Mouse (Mus musculus) testis, postnatal 10 days (tissue): ENCODE data around the gene Galnt13.
"Not testable (repeated sequence)": the region's sequence is repeated elsewhere in the genome, so short reads cannot be mapped to it uniquely, and the experiment has no call there.

Source experiments
- DNase-seq: peaks from one replicate; pipeline ENCODE4 v3.0.0; 2021; ENCODE audit warnings: low spot score

Gene Galnt13

DNA sequence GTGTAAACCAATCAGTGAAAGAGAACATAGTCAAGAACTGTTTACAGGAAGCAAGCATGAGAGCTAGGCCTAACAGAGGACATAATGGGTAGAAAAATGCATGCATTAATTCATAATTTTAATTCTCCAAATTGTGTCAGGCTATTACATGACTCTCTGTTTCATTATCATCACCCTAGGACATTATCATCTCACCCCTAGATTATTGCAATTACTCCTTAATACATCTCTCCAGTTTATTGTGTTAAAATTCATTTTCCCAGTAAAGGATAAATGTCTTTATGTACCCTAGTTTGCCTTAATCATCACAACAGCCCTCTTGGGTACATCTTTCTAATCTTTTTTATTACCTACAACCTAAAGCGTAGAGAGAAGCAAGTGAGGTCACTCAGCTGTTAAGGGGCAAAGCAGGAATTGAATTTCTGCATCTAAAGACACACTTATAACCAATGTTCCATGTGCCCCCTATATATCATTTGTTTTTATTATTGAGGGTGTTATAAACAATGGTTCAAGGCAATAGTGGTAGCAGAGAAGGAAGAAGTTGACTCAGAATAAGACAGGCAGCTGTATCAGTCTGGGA is 479.1 kb downstream of the Galnt13 start:
- no peak for DNase-seq

DNA sequence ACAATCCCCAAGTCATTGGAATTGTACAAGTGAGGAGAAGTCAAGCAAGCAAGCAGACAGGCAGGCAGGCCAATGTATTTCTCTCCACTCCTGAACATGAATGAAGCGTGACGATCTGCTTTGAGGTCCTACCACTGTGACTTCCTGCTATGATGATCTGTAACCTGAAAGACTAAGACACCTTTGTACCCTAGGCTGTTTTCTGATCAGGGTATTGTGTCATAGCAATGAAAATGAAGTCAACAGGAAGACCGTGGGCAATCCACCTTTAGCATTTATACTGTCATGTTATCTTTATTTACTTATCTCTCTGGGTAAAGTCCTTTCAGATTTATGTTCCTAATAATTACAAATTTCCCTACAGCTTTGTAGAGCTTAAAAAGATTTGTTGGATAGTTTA is 500.3 kb downstream of the Galnt13 start:
- no peak for DNase-seq

- no peak for DNase-seq
These were observed 501.2 kb downstream of the Galnt13 start for GRCm38 (mm10) chr2:54937306-54937705.

DNA sequence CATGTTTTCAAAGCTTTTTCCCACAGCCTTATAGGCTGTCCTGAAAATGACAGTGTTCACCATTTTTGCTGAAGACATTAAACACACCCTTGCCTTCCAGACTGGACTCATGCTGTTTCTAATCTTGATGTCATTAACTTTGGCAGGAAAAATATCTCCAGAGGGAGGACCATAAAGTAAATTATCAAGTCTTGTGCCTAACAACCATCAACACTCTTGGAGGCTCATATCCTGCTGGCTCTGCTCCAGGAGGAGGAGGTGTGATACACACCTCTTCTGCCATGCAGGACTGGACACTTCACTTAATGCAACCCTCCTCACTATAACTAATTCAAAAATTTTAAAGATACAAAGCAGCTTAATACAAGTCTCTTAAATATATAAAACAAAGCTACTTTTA is 502.0 kb downstream of the Galnt13 start:
- no peak for DNase-seq

- no peak for DNase-seq
These were observed 507.3 kb downstream of the Galnt13 start for GRCm38 (mm10) chr2:54943386-54943785.

DNA sequence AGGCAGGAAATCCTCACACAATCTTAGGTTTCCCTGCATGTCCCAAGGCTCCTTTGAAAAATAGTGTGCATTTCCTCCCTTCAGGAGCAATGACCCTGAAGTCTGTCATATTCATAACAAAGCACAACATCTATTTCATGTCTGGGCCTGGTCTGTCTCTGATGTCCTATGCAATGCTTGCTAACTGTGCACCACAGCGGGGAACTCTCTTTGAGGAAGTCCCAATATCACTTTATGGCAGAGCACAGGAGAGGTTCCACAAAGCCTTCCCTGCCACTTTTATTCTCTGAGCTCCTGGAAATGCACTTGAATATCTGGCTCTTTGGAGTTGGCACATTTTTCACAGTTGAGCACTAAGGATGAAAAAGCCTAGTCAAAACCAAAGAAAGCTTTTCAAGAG is 547.7 kb downstream of the Galnt13 start:
- DNase-seq: no peak

GRCm38 (mm10) chr2:55022539-55022938 is 586.4 kb downstream of the Galnt13 start:
- DNase-seq: not testable (repeated sequence)

GRCm38 (mm10) chr2:55034610-55035009 is 598.5 kb downstream of the Galnt13 start:
- DNase-seq: no peak

GRCm38 (mm10) chr2:55065469-55066315 is 629.6 kb downstream of the Galnt13 start:
- DNase-seq: no peak

DNA sequence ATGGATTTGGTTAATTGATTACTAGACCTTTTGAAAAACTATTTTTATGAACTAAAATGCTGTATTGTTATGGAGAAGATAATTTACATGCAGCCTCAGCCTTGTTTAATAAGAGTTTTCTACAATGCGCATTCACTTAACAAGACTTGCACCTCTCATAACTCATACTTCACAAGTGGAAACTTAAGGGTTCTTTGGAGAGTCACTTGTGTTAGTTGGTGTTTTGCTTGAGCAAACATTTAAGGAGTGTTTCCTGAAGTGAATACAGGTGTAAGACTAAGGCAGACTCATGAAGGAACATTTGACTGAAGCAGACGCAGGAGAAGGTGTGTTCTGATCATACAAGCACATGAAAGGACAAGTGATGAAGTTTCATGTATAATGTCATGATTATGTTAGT is 649.5 kb downstream of the Galnt13 start:
- DNase-seq: no peak

- DNase-seq: no peak
These were observed 651.9 kb downstream of the Galnt13 start for GRCm38 (mm10) chr2:55088034-55088433.

DNA sequence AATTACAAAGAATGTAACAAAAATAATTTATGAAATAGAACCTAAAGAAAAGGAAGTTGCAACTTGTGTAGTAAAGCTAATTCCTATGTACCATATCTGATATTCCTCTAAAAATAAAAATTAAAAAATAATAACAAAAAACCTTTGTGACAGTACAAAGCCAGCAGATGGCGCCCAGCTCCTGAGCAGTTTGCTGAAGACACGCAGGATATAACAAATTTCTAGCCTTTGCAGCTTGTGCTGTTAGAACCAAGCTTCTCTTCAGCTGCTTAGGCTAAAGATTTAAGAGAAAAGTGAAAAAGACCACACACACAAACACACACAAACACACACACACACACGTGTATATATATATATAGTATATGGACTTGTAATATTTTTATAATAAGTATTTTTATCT is 654.2 kb downstream of the Galnt13 start:
- peak; percentile 61 for DNase-seq

DNA sequence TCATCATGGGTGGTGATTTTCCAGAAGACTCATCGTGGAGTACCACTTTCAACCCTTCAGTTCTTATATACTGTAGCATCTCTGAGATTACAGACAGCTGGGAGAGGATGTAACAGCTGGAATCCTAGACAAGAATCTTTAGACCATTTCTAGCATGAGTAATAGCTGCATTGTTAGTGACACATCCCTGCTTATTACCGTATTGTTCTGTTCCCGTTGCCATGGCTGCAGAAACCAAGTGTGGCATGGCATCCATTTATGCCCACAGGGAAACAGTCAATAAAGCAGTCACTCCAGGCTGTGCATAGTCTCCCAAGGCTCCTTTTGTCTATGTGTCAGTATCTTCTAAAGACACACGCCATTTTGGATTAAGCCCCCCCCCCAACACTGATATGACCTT is 655.4 kb downstream of the Galnt13 start:
- no peak for DNase-seq

- DNase-seq: no peak
These were observed 663.0 kb downstream of the Galnt13 start for GRCm38 (mm10) chr2:55099100-55099499.

GRCm38 (mm10) chr2:55101279-55101678 is 665.2 kb downstream of the Galnt13 start:
- DNase-seq: peak; percentile 48

DNA sequence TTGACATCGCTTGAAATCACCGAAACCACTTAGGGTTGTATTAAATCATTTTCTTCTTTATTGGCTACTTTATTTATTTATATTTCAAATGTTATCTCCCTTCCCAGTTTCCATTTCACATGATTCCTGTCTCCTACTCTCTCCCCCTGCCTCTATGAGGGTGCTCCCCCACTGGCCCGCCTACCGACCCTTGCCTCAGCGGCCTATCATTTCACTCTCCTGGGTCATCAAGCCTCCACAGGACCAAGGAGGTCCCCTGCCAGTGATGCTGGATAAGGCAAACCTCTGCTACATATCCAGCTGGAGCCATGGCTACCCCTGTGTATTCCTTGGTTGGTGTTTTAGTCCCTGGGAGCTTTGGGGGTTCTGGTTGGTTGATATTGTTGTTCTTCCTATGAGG is 667.4 kb downstream of the Galnt13 start:
- no peak for DNase-seq

- no peak for DNase-seq
These were observed 671.7 kb downstream of the Galnt13 start for GRCm38 (mm10) chr2:55107828-55108227.

GRCm38 (mm10) chr2:55153089-55153488 is 717.0 kb downstream of the Galnt13 start:
- no peak for DNase-seq

DNA sequence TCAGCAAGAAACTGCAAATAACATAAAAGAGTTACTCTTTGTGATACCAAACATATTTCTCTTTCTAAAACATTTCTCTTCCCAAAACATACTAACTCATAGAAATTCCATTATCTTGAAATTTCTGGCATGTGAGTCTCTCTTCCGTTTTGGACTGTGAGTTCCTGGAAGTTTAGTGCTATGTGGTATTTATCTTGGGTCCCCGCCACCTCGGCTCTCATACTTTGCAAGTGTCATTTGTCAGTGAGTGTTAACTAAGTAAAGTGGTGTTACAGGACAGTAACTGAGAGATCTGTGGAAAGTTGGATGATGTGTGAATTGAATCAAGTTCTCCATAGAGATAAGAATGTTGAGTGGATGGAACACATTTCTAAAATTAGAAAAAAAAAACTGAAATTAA is 728.7 kb downstream of the Galnt13 start:
- DNase-seq: no peak
